Mouse (Mus musculus): ENCODE results near the gene Atp1b2. TPM values are rescaled to one million over a fixed set of nuclear protein-coding genes. Genes with fewer than 3 reads are reported as not detected.

Gene Atp1b2
- total RNA-seq, 2 experiments from 2014 or later: 15.2 to 16.4 TPM

Small RNA genes lying within 50 kb of the gene (microRNA-seq; reads per million reads assigned to microRNA genes)
- 0 reads per million in 2 experiments for gene Mir467f

Other genes starting within 250 kb of the Atp1b2 start
- gene Chd3, start 236.5 kb downstream of the Atp1b2 start, total RNA-seq (2021): 10 to 100 TPM; 16.2 to 26.3 TPM
- gene Naa38, start 210.5 kb downstream of the Atp1b2 start, total RNA-seq (2021): 100 to 1,000 TPM; 112 to 118 TPM
- gene Cyb5d1, start 210.3 kb downstream of the Atp1b2 start, total RNA-seq (2021): 10 to 100 TPM; 30.2 to 32.2 TPM
- gene Tmem88, start 207.7 kb downstream of the Atp1b2 start, total RNA-seq (2021): 10 to 100 TPM; 10.3 to 14.3 TPM
- gene Kdm6b, start 192.3 kb downstream of the Atp1b2 start, total RNA-seq (2021): 10 to 100 TPM; 15.8 to 18.0 TPM
- under 1 TPM; 0.10 to 0.51 TPM for gene Dnah2, start 56.8 kb downstream of the Atp1b2 start, total RNA-seq (2021)
- gene Efnb3, start 45.7 kb downstream of the Atp1b2 start, total RNA-seq (2021): 100 to 1,000 TPM; 111 to 140 TPM
- 1 to 10 TPM; 5.0 to 5.4 TPM for gene Wrap53, start 25.7 kb downstream of the Atp1b2 start, total RNA-seq (2021)
- 10 to 100 TPM; 15.0 to 15.5 TPM for gene Trp53, start 25.6 kb downstream of the Atp1b2 start, total RNA-seq (2021)
- gene Shbg, start 12.0 kb upstream of the Atp1b2 start, total RNA-seq (2021): not detected
- 1 to 10 TPM; 3.3 to 3.8 TPM for gene Sat2, start 16.1 kb upstream of the Atp1b2 start, total RNA-seq (2021)
- gene Fxr2, start 27.0 kb upstream of the Atp1b2 start, total RNA-seq (2021): 10 to 100 TPM; 91.3 to 97.2 TPM
- not detected for gene Sox15, start 49.4 kb upstream of the Atp1b2 start, total RNA-seq (2021)
- 10 to 100 TPM; 12.3 to 15.6 TPM for gene Mpdu1, start 56.7 kb upstream of the Atp1b2 start, total RNA-seq (2021)
- 10 to 100 TPM in 1 of 2 experiments, 1 to 10 TPM in 1; 7.3 to 10.5 TPM for gene Cd68, start 60.2 kb upstream of the Atp1b2 start, total RNA-seq (2021)
- gene Eif4a1, start 66.5 kb upstream of the Atp1b2 start, total RNA-seq (2021): 100 to 1,000 TPM; 185 to 188 TPM
- gene Senp3, start 76.1 kb upstream of the Atp1b2 start, total RNA-seq (2021): 10 to 100 TPM; 27.3 to 35.1 TPM
- gene Tnfsf13, start 79.8 kb upstream of the Atp1b2 start, total RNA-seq (2021): 1 to 10 TPM; 1.5 to 1.7 TPM
- 10 to 100 TPM; 16.9 to 17.1 TPM for gene Tnfsf12, start 89.9 kb upstream of the Atp1b2 start, total RNA-seq (2021)
- gene Tnfsfm13, start 90.2 kb upstream of the Atp1b2 start, total RNA-seq (2021): 1 to 10 TPM; 2.5 to 4.1 TPM
- gene Polr2a, start 152.7 kb upstream of the Atp1b2 start, total RNA-seq (2021): 10 to 100 TPM; 27.4 to 33.4 TPM
- not detected for gene Slc35g3, start 156.0 kb upstream of the Atp1b2 start, total RNA-seq (2021)
- 10 to 100 TPM; 41.7 to 44.7 TPM for gene Zbtb4, start 160.0 kb upstream of the Atp1b2 start, total RNA-seq (2021)
- gene Chrnb1, start 190.0 kb upstream of the Atp1b2 start, total RNA-seq (2021): 1 to 10 TPM; 2.0 to 4.6 TPM
- gene Fgf11, start 195.9 kb upstream of the Atp1b2 start, total RNA-seq (2021): 1 to 10 TPM; 2.6 to 3.0 TPM
- gene Tmem102, start 199.7 kb upstream of the Atp1b2 start, total RNA-seq (2021): under 1 TPM; 0.17 to 0.49 TPM
- gene Gm39566, start 209.4 kb upstream of the Atp1b2 start, total RNA-seq (2021): not detected
- gene Spem2, start 212.5 kb upstream of the Atp1b2 start, total RNA-seq (2021): not detected
- not detected for gene Spem1, start 216.2 kb upstream of the Atp1b2 start, total RNA-seq (2021)
- 1 to 10 TPM; 3.3 to 3.9 TPM for gene Nlgn2, start 231.8 kb upstream of the Atp1b2 start, total RNA-seq (2021)
- gene Tmem256, start 232.6 kb upstream of the Atp1b2 start, total RNA-seq (2021): 100 to 1,000 TPM; 232 to 246 TPM
- 10 to 100 TPM; 19.6 to 21.4 TPM for gene Plscr3, start 240.4 kb upstream of the Atp1b2 start, total RNA-seq (2021)

Data from heart, adult 18-20 months (tissue).